Mouse (Mus musculus): ENCODE measurements around the gene Bfsp1. TPM values are rescaled to one million over a fixed set of nuclear protein-coding genes. Genes with fewer than 3 reads are reported as not detected.

Bfsp1 gene
- total and polyA plus RNA-seq, 3 experiments: 2.7 to 3.4 TPM; not detected in 1

DNA sequence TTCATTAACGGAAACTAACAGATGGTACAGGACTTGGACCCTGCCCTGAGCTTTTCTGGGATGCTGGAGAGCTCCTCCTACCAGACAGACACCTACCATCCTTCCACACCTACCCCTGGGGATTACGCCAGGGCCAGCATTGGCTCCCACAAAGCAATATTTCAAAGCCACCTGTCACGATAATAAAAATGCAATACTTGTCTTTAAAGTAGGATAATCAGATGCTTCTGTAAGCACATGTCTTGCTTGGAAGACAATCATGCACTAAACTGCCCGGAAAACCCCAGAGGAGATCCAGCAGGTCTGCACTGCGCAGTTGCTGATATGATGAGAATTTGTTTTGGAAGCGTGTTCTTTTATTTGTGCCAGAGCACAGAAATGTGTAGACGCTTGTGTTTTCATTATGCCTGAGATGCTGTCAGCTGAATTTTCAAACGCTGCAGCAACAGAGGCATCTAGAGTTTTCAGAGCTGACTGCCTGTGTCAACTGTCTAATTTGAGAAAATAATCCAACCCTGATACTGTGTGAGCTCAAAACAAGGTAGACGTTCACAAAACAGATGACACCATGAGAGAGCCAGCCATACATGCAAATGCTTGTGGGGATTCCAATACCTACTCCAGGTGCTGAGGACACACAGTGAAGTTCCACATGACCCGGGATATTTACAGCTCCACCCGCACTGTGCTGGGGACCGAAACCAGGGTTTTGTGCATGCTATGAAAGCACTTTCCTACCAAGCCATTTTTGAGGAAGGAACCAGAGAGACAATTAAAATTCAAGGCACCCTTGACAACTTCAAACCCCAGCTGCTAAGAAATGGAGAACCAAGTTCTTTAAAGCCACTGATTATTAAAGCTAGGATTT lies 11.4 kb downstream of the Bfsp1 start:
- H3K4me3 ChIP-seq (ENCODE audit: control insufficient read depth in 1 of 2, insufficient read depth in 1 of 2, low read depth in 2 of 2, low read length in 2 of 2): no peak overlapping the region
- H3K27me3 ChIP-seq (ENCODE audit: control insufficient read depth in 1 of 2, insufficient read depth in 2 of 2, low read length in 2 of 2): no peaks in the 10 kb centered on the region
- TF ChIP-seq ELF1 (IDR thresholded peaks at IDR 0.05; ENCODE audit: low read depth, low read length) (no peak), SIN3A (IDR thresholded peaks at IDR 0.05; ENCODE audit: low read length) (no peak), POLR2AphosphoS5 (IDR thresholded peaks at IDR 0.05; ENCODE audit: borderline replicate concordance, low read depth, low read length) (no peak), POLR2AphosphoS2 (IDR thresholded peaks at IDR 0.05; ENCODE audit: low read length) (no peak), RAD21 (IDR thresholded peaks at IDR 0.05; ENCODE audit: low read depth, low read length) (no peak)
- peaks cover 0 to 2% of the 10 kb centered on the region in 2 experiments; a peak in 2 of 4 replicates for H3K4me1 ChIP-seq (ENCODE audit: control insufficient read depth in 1 of 2, insufficient read depth in 2 of 2, low read length in 2 of 2)
- H3K79me2 ChIP-seq (ENCODE audit: control insufficient read depth, insufficient read depth, low read length, poor library complexity): no peaks in the 10 kb centered on the region
- no peak overlapping the region for H3K27ac ChIP-seq (ENCODE audit: control insufficient read depth, low read depth, low read length)
- peaks cover 0 to 7% of the 10 kb centered on the region in 2 experiments; a peak in 2 of 4 replicates for H3K36me3 ChIP-seq (ENCODE audit: control insufficient read depth in 1 of 2, insufficient read depth in 2 of 2, low read length in 2 of 2)
- DNase-seq (ENCODE audit: low read depth, low spot score): no peak
- no peak overlapping the region for H3K9ac ChIP-seq (ENCODE audit: control insufficient read depth, low read depth, low read length, poor library complexity, severe bottlenecking)
- H3K9me3 ChIP-seq (replicated peaks; ENCODE audit: insufficient read depth, low read length): no peaks in the 10 kb centered on the region

- H3K4me1 ChIP-seq (ENCODE audit: control insufficient read depth in 1 of 2, insufficient read depth in 2 of 2, low read length in 2 of 2): peaks cover 0 to 5% of the 10 kb centered on the region in 2 experiments; a peak in 2 of 4 replicates
- DNase-seq (ENCODE audit: low read depth, low spot score): peak; percentile 73
- no peaks in the 10 kb centered on the region for H3K27me3 ChIP-seq (ENCODE audit: control insufficient read depth in 1 of 2, insufficient read depth in 2 of 2, low read length in 2 of 2)
- H3K9me3 ChIP-seq (replicated peaks; ENCODE audit: insufficient read depth, low read length): no peaks in the 10 kb centered on the region
- no peak overlapping the region for H3K9ac ChIP-seq (ENCODE audit: control insufficient read depth, low read depth, low read length, poor library complexity, severe bottlenecking)
- H3K36me3 ChIP-seq (ENCODE audit: control insufficient read depth in 1 of 2, insufficient read depth in 2 of 2, low read length in 2 of 2): peaks cover 0 to 10% of the 10 kb centered on the region in 2 experiments; a peak in 2 of 4 replicates
- no peak overlapping the region for H3K4me3 ChIP-seq (ENCODE audit: control insufficient read depth in 1 of 2, insufficient read depth in 1 of 2, low read depth in 2 of 2, low read length in 2 of 2)
- H3K27ac ChIP-seq (ENCODE audit: control insufficient read depth, low read depth, low read length): no peak overlapping the region
- H3K79me2 ChIP-seq (ENCODE audit: control insufficient read depth, insufficient read depth, low read length, poor library complexity): no peaks in the 10 kb centered on the region
- TF ChIP-seq CHD2 (IDR thresholded peaks at IDR 0.05; ENCODE audit: low read length) (no peak), MYC (IDR thresholded peaks at IDR 0.05; ENCODE audit: low read depth, low read length) (no peak), BHLHE40 (IDR thresholded peaks at IDR 0.05; ENCODE audit: borderline replicate concordance, low read depth, low read length) (no peak), ZMIZ1 (IDR thresholded peaks at IDR 0.05; ENCODE audit: low read depth, low read length) (no peak), EP300 (IDR thresholded peaks at IDR 0.05; ENCODE audit: low read depth in 1 of 2, low read length in 2 of 2) (peak in 1 of 2 experiments; percentile 64; a peak in 1 of 4 replicates), ZNF384 (IDR thresholded peaks at IDR 0.05; ENCODE audit: low read depth, low read length) (no peak), ZC3H11A (IDR thresholded peaks at IDR 0.05; ENCODE audit: low read depth, low read length) (no peak), RAD21 (IDR thresholded peaks at IDR 0.05; ENCODE audit: low read depth, low read length) (no peak), NRF1 (IDR thresholded peaks at IDR 0.05; ENCODE audit: insufficient read depth, low read depth, low read length, poor library complexity, severe bottlenecking) (no peak), MYB (IDR thresholded peaks at IDR 0.05; ENCODE audit: low read depth, low read length) (no peak), SIN3A (IDR thresholded peaks at IDR 0.05; ENCODE audit: low read length) (no peak), GATA1 (IDR thresholded peaks at IDR 0.05; ENCODE audit: low read depth, low read length) (peak; percentile 78), MEF2A (IDR thresholded peaks at IDR 0.05; ENCODE audit: extremely low read depth, insufficient replicate concordance, low read depth, low read length, poor library complexity, severe bottlenecking) (no peak), RCOR1 (IDR thresholded peaks at IDR 0.05; ENCODE audit: low read depth, low read length) (0 out of 2 replicates have a peak, but pooled peaks have one; percentile 20)
Observed at GRCm38 (mm10) chr2:143847291-143847690, 15.7 kb downstream of the Bfsp1 start.
